Mouse (Mus musculus) lung, adult 2 months (tissue): ENCODE measurements around the gene Fbxw7.

Experiments used
- CTCF ChIP-seq: fragments of 200-500 bp; IDR thresholded peaks from 2 replicates; pipeline ENCODE4 v1.5.1; 2011; ENCODE audit warnings: mild to moderate bottlenecking, low read length, control low read depth; ENCODE audit not compliant: insufficient read depth
- POLR2A ChIP-seq: fragments of 200-500 bp; IDR thresholded peaks from 2 replicates; pipeline ENCODE4 v1.6.1; 2011; ENCODE audit warnings: low read depth, mild to moderate bottlenecking, control low read depth, low read length, borderline replicate concordance; ENCODE audit errors: extremely low read depth

GRCm38 (mm10) chr3:84929171-84929570 is 114.1 kb downstream of the Fbxw7 start:
- TF ChIP-seq CTCF (no peak), POLR2A (no peak)
